Mouse (Mus musculus): ENCODE data around the gene Sh2d3c. TPM values are rescaled to one million over a fixed set of nuclear protein-coding genes. Genes with fewer than 3 reads are reported as not detected.

The Sh2d3c gene
- total RNA-seq, 2 experiments from 2014 or later = 6.4 to 15.4 TPM

DNA sequence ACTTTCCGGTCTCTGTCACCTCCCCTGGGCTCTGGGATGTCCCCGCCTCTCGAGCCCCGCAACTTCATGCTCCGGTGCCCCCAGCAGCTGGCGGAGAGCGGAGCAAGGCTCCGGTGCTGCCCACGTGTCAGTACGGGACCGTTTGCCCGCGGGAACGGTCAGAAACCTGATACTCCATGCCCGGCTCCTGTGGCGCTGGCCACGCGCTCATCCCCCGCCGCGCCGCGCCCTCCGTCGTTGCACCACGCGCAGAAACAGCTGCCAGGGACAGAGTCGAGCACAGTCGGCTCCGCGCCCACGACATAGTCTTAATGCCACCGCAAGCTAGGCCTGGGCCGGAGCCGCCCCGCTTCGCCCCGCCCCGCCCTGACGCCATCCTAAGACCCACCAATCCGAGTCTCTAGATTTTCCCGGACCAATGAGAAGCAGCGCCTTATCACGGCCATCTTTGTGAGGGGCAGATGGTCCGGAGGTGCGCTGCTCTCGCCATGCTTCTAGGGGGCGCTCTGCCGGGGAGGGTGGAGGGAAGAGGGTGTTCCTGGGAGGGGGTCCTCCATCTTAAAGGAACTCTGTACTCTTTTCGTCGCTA is 26.9 kb upstream of the Sh2d3c start:
- peak; percentile 85 for ATAC-seq (replicated peaks; ENCODE audit: low FRiP score, poor library complexity, severe bottlenecking)

DNA sequence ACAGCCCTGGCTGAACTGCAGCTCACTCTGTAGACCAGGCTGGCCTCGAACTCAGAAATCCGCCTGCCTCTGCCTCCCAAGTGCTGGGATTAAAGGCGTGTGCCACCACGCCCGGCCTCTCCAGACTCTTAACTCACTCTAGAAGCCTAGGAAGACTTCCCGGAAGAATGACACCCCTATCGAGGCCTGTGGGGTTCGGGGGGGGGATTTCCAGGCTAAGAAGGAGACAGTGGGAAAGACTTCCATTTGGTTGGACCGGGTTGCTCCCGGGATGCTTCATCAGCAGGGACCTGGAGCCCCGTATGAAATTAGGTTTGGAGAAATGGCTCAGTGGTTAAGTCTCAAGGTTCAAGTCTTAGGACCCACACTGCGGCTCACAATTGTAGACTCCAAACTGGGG is 26.2 kb upstream of the Sh2d3c start:
- ATAC-seq (replicated peaks; ENCODE audit: low FRiP score, poor library complexity, severe bottlenecking) = no peak

DNA sequence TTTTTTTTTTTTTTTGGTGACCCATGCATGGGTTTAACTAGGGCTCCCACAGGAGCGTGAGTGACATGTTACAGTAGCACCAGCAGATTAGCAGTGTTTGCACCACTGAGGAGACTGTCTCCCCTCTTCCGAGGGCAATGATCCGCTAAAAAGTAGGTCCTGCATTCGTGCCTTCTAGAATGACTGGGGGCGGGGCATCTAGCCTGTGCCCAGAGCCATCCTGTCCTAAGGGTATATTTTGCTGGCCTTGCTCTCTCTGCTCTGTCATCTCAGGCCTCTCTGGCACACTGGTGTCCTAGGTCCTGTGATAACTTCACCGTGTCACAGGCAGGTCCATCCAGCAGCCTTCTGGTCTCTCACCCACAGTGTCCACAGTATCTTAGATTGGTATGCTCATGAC is 21.2 kb upstream of the Sh2d3c start:
- ATAC-seq (replicated peaks; ENCODE audit: low FRiP score, poor library complexity, severe bottlenecking) = no peak

DNA sequence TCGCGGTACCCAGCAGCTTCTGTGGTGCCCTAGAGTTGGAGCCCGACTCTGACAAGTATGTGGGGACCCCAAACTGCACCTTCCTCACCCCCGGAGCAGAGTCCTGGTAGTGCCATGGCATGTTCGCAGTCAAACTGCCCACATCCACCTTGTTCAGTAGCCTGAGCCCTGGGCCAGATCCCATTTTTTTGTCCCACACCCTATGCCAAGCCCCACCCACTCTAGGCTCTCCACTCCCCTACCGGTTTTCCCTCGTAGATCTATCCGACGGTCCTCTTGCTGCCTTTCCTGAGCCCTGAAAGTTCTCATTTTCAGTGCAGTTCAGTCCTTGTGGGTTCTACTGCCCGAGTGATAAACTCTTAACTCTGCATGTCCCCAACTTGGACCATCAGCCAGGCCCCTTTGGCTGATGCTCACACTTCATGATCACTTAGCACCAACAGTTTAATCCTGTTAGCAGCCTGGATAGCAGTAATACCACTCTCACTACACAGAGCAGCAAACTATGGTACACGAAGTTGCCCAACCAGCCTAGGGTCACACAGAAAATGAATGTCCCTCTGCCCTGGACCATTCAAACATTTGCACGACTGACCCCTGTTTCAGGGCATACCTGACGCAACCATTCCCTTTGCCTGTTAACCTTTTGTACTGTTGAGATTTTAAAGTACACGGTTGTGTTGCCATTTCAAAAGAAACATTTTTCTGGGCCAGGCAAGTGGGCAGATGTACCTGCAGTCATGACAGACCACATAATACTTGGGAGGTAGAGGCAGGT is 19.7 kb upstream of the Sh2d3c start:
- ATAC-seq (replicated peaks; ENCODE audit: low FRiP score, poor library complexity, severe bottlenecking) = no peak

DNA sequence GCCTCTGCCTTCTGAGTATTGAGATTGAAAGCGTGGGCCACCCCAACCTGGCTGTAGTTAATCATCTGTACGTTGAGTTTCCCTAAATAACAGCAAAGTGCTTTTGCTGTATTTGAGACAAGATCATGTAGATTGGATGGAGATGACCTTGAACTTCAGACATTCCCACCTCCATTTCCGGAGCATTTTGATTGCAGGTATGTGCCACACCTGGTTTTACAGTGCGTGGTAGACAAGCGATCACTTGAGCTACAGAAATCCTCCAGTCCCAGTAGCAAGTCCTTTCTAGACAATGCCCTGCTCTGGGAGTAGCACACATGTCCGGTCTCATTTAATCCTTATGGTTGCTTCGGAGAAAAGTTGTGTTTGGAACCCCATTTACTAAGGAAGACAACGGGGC is 17.8 kb upstream of the Sh2d3c start:
- no peak for ATAC-seq (replicated peaks; ENCODE audit: low FRiP score, poor library complexity, severe bottlenecking)

DNA sequence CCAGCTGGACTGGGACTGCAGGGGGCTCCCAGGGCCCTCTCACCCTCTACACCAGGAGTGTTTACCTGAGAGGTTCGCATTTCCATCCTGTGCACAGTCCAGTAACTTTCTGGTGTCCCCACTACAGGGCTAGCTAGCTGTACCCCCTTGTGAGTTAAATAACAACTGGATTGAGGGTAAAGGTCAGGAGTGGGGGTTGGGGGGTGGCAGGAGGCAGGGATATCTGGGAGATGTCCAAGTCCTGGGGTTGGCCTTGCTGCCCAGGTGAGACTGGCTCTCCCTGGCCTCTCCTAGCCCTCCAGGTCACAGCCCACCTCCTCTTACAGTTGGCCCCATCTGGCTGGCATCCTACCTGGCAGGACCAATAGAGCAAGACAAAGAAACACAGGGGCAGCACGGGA is 16.8 kb upstream of the Sh2d3c start, which contains the start of gene Fpgs:
Gene Fpgs (minus strand): TSS at position 125 of the 401 bp plus-strand sequence.
- ATAC-seq (replicated peaks; ENCODE audit: low FRiP score, poor library complexity, severe bottlenecking) = no peak

DNA sequence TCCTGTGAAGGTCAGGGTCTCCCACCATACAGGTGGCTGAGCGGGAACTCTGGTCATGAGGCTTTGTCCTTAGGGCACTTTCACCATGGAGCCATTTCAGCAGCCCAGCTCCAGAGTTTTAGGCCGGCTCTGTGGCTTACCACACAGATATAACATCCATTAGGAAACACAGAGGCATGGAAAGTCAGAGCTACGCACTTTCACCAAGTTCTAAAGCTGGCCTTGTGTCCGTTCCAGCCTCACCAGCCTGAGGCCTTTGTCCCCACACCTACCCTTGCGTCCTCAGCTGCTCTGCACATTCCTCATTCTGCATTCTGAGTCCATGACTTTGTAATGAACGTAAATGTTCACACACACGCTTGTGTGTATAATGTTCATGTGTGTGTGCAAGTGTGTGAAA is 15.8 kb upstream of the Sh2d3c start:
- ATAC-seq (replicated peaks; ENCODE audit: low FRiP score, poor library complexity, severe bottlenecking) = no peak

DNA sequence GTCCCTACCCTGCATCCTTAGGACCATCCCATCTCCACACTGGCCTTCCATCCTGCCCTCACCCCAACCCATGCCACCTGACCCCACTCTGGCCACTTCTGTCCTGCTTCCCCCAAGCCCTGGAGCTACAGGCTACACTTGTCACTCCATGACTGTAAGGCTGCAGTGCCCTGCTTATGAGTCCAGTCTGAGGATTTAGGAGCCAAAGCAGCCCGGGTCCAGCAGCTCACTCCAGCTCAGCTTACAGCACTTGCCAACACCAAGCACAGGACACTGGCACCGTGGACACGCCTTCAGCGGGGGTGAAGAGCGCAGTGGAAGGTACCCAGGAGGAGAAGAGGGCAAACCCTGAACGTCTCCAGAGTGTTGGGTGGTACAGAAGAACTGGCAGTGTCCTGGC is 13.9 kb upstream of the Sh2d3c start:
- ATAC-seq (replicated peaks; ENCODE audit: low FRiP score, poor library complexity, severe bottlenecking) = no peak

DNA sequence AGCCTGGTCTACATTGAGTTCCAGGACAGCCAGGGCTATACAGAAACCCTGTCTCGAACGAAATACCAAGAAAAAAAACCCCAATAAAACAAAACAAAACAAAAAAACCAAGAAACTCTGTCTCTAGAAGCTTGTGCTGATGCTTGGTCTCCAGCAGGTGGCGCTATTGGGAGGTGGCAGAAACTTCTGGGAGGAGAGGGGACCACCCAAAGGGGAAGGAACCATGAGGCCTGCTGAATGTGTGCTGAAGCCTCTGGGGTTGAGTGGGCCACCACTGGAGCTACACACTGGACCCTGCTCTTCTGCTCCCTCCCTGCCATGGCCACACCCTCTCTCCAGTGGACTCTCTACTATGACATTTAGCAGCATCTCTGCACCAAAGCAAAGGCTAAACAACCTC is 12.2 kb upstream of the Sh2d3c start:
- ATAC-seq (replicated peaks; ENCODE audit: low FRiP score, poor library complexity, severe bottlenecking) = no peak

DNA sequence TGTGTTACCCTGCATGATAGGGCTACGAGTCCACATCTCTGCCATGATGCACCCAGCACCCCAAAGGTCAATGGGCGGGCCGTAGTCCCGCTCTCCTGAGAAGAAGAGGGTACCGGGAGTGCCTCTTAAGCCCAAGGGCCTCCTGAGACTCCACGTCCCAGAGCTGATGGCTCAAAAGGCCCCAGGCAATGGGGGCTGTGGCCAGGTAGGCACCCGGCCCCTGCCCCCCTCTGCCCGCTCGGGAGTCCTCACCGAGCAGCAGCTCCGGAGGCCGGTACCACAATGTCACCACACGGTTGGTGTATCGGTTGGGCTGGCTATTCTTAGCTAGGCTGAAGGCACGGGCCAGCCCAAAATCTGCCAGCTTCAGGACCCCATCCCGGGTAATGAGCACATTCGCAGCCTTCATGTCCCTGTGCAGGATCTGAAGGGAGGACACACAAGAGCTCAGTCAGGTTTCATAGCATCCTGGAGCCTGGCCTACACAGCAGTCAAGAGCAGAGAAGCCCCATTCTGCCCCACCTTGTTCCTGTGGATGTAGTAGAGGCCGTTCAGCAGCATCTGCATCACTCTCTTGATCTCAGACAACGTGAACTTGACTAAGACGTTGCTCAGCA is 11.2 kb upstream of the Sh2d3c start:
- ATAC-seq (replicated peaks; ENCODE audit: low FRiP score, poor library complexity, severe bottlenecking) = no peak

DNA sequence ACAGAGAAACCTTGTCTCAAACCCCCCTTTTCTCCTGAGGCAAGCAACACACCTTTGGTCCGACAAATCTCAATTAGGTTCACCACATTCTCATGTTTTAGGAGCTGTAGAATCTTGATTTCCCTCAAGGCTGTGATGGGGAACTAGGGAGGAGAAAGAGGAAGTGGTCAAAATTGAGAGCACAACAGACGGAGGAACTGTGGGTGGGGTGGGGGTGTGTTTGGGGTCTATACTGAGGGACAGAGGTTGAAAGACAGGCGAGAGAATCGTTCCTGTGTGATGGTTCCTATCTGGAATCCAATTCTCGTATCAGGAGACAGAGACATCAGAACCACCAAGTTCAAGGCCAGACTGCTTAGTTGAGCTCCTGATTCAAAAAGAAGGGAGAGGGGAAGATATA is 10.4 kb upstream of the Sh2d3c start:
- ATAC-seq (replicated peaks; ENCODE audit: low FRiP score, poor library complexity, severe bottlenecking) = no peak

DNA sequence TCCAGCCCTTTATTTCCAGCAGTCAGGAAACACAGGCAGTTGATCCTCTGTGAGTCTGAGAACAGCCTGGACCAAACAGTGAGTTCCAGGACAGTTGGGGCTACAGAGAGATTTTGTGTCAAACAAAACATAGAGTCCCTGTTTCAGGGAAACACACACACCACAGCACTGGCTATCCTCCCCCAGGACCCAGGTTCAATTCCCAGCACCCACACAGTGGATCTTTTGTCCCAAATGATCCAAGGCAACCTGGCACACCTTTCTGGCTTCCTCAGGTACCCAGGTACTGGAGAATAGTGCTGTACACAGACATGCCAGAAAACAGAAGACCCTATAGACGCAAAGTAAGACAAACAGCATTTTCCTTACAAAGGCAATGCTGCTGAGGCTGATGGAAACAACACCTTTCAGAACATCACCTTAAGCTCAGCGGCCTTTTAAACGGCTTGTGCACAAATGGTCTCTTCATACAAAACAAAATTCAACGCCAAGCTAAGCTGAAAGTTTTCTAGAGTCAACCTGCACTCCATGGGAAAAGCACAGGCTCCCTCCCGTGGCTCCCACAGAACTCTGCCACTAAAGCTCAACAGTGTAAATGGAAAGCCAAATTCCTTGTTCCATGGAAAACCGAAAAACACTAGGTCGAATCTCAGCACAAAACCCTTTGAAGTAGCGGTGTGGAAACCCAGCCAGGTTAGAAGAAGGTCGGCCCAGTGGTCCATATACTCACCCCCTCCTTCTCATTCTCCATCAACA is 9.4 kb upstream of the Sh2d3c start:
- ATAC-seq (replicated peaks; ENCODE audit: low FRiP score, poor library complexity, severe bottlenecking) = no peak

DNA sequence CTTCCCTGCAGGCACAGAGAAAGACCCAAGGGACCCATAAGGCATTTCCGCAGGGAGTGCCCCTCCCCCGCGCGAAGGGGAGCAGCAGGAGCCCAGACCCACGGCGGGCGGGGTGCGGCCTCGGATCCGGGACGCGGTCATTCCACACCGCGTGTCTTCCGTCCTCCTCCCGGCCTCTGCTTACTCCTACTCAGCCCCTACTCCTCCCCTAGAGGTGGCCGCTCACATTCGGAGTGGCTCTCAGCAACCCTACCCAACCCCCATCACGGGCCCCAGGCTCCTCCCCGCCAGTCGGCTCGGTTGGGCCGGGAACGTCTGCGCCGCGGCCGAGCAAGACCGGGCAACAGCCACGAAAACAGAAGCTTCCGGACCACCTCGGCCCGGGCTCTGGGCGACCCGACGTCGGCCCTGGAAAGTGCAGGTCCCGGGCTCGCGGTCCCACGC is 8.7 kb upstream of the Sh2d3c start:
- ATAC-seq (replicated peaks; ENCODE audit: low FRiP score, poor library complexity, severe bottlenecking) = peak; percentile 48

DNA sequence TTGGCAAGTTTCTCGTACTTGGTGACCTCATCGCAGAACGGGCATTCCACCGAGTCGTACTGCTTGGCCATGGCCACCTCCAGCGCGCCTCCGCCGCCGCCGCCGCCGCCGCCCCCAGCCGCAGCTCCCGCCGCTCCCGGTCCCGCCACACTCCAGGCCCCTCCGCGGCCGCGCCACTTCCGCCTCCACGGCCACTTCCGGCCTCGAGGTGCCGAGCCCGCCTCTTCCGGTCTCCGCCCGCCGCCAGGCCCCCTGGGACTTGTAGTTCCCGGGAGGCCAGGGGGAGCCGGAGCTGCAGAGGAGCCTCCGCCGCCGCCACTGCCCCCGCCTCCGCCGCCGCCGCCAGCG is 8.3 kb upstream of the Sh2d3c start:
- ATAC-seq (replicated peaks; ENCODE audit: low FRiP score, poor library complexity, severe bottlenecking) = peak; percentile 80

DNA sequence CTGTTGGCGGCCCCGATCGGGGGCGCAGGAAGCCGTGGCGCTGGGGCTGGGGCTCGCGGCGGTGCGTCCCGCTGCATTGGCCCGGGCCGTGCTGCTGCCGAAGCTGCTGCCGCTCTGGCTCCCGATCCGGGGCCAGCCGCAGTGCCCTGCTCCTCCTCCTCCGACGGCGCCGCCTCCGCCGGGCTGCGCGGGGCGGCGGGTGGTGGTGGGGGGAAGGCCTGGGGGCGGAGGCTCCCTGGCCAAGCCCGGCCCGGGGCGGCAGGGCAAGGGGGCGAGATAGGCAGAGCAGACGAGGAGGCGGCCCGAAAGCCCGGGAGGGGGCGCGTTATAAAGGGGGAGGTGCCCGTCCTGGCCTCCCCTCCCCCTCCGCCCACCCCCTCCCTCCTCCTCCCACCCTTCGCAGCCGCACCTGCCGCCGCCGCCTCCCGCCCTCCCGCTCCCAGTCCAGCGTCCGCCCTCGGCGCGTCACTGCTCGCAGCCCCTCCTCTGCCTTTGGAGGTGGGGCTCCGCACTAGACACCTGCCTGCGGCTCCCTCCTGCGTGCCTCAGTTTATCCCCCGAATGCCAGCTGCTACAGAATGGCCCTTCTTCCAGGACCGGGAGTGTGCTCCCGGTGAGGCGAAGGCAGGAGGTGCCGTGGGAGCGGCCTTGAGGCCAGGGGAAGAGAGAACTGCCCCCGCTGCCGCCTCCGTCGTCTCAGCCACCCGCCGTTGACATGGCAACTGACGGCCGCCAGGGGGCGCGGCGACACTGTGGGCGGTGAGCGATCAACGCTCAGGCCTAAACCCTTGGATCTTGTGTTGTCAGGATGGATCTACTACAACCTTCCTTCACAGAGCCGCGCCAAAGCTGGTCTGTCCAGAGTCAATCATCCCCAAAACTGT is 7.7 kb upstream of the Sh2d3c start, which contains the start of gene Cdk9:
Gene Cdk9 (minus strand): TSS at position 143 of the 884 bp plus-strand sequence.
- ATAC-seq (replicated peaks; ENCODE audit: low FRiP score, poor library complexity, severe bottlenecking) = peak; percentile 82

DNA sequence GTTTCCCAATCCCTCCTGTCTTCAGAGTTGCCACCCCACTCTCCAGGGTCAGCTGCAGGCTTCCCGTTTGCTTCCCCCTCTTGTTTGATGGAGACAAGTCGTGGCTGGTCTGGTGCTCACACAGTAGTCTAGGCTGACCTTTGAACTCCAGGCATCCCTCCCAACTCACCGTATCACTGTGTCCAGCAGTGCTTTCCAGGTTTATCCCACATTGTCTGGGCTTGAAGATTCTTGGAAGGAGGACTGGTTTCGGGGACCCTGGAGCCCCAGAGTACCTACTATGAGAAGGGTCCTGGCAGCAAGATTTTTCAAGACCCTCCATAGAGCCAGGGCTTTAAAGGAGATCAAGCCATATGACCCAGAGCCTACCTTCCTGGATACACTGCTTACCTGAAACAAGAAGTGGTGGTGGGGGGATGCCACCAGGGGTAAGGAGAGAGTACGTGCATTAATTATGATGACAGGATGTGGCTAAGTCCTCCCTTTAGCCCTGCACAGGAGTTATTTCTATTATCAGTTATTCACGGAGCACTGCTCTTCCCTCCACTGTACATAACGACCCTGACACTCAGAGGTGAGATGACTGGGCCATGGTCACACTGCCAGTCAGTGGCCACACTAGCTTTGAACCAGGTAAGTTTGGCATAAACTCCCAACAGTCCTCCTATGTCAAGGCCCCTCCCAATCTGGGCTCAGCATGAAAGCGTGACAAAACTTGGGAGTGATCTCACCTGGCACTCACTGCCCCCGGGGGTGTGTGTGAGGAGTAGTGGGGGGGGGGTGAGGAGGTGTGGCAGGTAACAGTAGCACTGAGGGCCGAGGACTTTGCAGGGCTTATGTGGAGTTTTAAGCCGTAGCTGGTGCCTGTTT is 6.5 kb upstream of the Sh2d3c start:
- no peak for ATAC-seq (replicated peaks; ENCODE audit: low FRiP score, poor library complexity, severe bottlenecking)

DNA sequence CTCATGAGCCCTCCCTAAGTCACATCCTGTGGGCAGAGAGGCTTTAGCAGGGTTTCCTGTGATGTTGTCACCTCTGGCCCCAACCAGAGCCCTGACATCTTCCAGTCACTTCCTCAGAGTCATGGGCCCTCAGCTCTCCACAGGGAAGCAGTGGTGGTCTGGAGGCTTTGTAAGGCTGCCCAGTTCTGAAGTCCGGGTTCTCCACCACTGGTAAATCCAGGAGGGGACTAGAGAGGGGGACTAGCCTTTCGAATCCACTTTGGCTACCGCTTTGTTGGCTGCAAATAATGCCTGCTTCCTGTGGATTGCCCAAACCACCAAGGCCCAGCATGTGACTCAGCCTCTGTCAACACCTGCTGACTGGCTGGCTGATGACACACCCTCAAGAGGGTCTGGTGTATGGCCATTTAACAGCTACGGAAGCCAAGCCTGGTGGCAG is 5.8 kb upstream of the Sh2d3c start:
- no peak for ATAC-seq (replicated peaks; ENCODE audit: low FRiP score, poor library complexity, severe bottlenecking)

DNA sequence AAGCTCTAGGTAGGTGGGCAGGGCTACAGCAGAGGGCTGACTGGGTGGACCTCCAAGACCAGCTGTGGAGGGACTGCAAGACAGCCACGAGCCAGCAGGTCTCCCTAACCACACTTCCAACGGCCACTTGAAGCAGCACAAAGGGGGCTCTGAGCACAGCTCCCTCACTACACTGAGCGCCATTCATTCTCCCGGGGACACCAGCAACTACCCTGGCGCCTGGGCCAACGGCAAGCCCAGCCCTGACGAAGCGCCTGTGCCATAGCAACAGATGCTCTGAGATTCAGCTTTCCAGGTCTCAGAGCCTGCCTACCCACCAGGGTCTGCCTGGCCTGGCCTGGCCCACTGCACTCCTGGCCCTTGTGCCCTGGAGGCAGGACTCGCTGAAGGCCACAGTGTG is 2.1 kb upstream of the Sh2d3c start:
- ATAC-seq (replicated peaks; ENCODE audit: low FRiP score, poor library complexity, severe bottlenecking) = no peak

DNA sequence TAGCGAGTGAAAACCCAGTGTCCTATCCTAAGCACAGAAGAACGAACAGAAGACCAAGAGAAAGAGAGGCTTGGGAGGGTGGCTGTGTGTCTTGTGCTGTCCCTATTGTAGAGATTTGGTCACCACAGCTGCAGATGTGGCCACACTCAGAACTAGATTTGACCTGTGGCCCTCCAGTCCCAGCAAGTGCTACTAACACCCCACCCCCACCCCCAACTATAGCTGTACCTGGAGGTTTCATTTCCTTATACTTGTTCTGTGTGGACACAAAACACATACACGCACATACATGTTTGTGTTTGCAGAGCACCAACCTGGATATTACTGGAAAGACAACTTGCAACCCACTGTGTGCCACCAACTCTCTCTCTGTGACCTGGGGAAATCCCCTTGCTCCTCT is 802 bp upstream of the Sh2d3c start:
- ATAC-seq (replicated peaks; ENCODE audit: low FRiP score, poor library complexity, severe bottlenecking) = no peak
